Mouse (Mus musculus): Measurements from ENCODE around the gene Gm10318.

- TF ChIP-seq CTCF (IDR thresholded peaks at IDR 0.05; ENCODE audit: low read depth) (no peak), EP300 (IDR thresholded peaks at IDR 0.05; ENCODE audit: low read depth) (no peak)
Observed at GRCm38 (mm10) chr10:77869651-77870050, 17.0 kb downstream of the Gm10318 start.
